Mouse (Mus musculus): ENCODE measurements at regions not wholly inside any gene's neighbourhood (a gene's known extent, or its start where the extent isn't known, plus 50 kb on each side); places are given as distances from the start of the nearest gene placed in this dataset.

- Histone ChIP-seq H3K27me3 (replicated peaks) (no peaks in the 10 kb centered on the region), H3K9ac (no peak overlapping the region), H3K36me3 (replicated peaks) (no peaks in the 10 kb centered on the region), H3K4me1 (no peaks in the 10 kb centered on the region), H3K27ac (no peak overlapping the region), H3K4me3 (no peak overlapping the region), H3K9me3 (no peaks in the 10 kb centered on the region), H3K4me2 (no peak overlapping the region)
- 83% methylated on average over 2 of the region's 2 CpGs for WGBS
- ATAC-seq (replicated peaks) = no peak
Observed at GRCm38 (mm10) chr4:26404266-26404665, 57.6 kb upstream of the Manea start.

- H3K36me3 ChIP-seq (replicated peaks) = no peaks in the 10 kb centered on the region
- H3K27me3 ChIP-seq (replicated peaks) = no peaks in the 10 kb centered on the region
- H3K4me1 ChIP-seq = no peaks in the 10 kb centered on the region
- no peak for ATAC-seq (replicated peaks)
- no peak overlapping the region for H3K4me2 ChIP-seq
- no peak overlapping the region for H3K27ac ChIP-seq
- no peak overlapping the region for H3K9ac ChIP-seq
- H3K9me3 ChIP-seq = no peaks in the 10 kb centered on the region
- no peak overlapping the region for H3K4me3 ChIP-seq
Observed at GRCm38 (mm10) chr4:26402213-26402612, 55.5 kb upstream of the Manea start.

All from midbrain, embryonic 15.5 days (tissue).